Mouse (Mus musculus) neural tube, postnatal 0 days (tissue): Measurements from ENCODE around the gene Mrps15. TPM values are rescaled to one million over a fixed set of nuclear protein-coding genes. Genes with fewer than 3 reads are reported as not detected.

Experiments used
- polyA plus RNA-seq: library from polyadenylated mRNA; unstranded; fragments of >200 nt; fragmentation: Nextera tagmentation; extraction: Ambion mirVana; gene quantifications from 2 replicates; pipeline ENCODE4 v1.2.1, GENCODE M21; 2015

Mrps15 gene
- polyA plus RNA-seq, result 144 and 148 TPM in 2 replicates

GRCm38 (mm10) chr4:126046851-126047585, at the start of gene Mrps15:
TSS of gene Mrps15 (plus strand) at chr4:126046925.

GRCm38 (mm10) chr4:126024303-126024900, 22.3 kb upstream of the Mrps15 start, which contains the start of gene Csf3r:
TSS of gene Csf3r (plus strand) at chr4:126024550.

GRCm38 (mm10) chr4:126058134-126058996, 11.6 kb downstream of the Mrps15 start, which contains the start of gene Oscp1:
TSS of gene Oscp1 (plus strand) at chr4:126058565.

GRCm38 (mm10) chr4:126096464-126097111, 49.9 kb downstream of the Mrps15 start, which contains the start of gene Lsm10:
TSS of gene Lsm10 (plus strand) at chr4:126096623.

GRCm38 (mm10) chr4:126103590-126104068, 56.9 kb downstream of the Mrps15 start, which contains the start of gene Stk40:
TSS of gene Stk40 (plus strand) at chr4:126103957.

Other genes with a start within 250 kb of the Mrps15 start
- gene Csf3r, start 22.4 kb upstream of the Mrps15 start, polyA plus RNA-seq, result 0.66 and 0.68 TPM in 2 replicates
- gene Oscp1, start 11.6 kb downstream of the Mrps15 start, polyA plus RNA-seq, result 46.9 and 47.6 TPM in 2 replicates
- 43.2 and 47.8 TPM in 2 replicates for gene Lsm10, start 49.7 kb downstream of the Mrps15 start, polyA plus RNA-seq
- gene Stk40, start 57.0 kb downstream of the Mrps15 start, polyA plus RNA-seq, result 19.1 and 20.2 TPM in 2 replicates
- gene Eva1b, start 100.8 kb downstream of the Mrps15 start, polyA plus RNA-seq, result 16.1 and 18.8 TPM in 2 replicates
- gene Sh3d21, start 116.6 kb downstream of the Mrps15 start, polyA plus RNA-seq, result 2.2 and 2.5 TPM in 2 replicates
- gene Thrap3, start 155.8 kb downstream of the Mrps15 start, polyA plus RNA-seq, result 92.2 and 93.3 TPM in 2 replicates
- 66.0 and 69.6 TPM in 2 replicates for gene Map7d1, start 209.4 kb downstream of the Mrps15 start, polyA plus RNA-seq
- gene Trappc3, start 215.4 kb downstream of the Mrps15 start, polyA plus RNA-seq, result 184 and 191 TPM in 2 replicates
- gene Col8a2, start 239.9 kb downstream of the Mrps15 start, polyA plus RNA-seq, result 5.4 and 8.0 TPM in 2 replicates